Mouse (Mus musculus) left cerebral cortex, adult 2 months (tissue): Measurements from ENCODE around the gene Tdp2. TPM values are rescaled to one million over a fixed set of nuclear protein-coding genes. Genes with fewer than 3 reads are reported as not detected.

ENCODE experiments used
- DNase-seq, 2 experiments: peaks; one replicate each; pipeline ENCODE4 v3.0.0; 2021 to 2022; ENCODE audit warnings: low spot score in 2 of 2, mixed read lengths in 1 of 2; ENCODE audit errors: extremely low spot score in 1 of 2
- H3K27ac ChIP-seq: fragments of 200-600 bp; 2 replicates; pipeline ENCODE4 v1.8.1; 2022
- H3K4me3 ChIP-seq: fragments of 200-600 bp; 2 replicates; pipeline ENCODE4 v1.8.1; 2022
- CTCF ChIP-seq: fragments of 200-600 bp; IDR thresholded peaks from 2 replicates; pipeline ENCODE4 v1.8.1; 2022; ENCODE audit warnings: antibody characterized with exemption, mild to moderate bottlenecking, moderate library complexity
- intact Hi-C: fragments of 180-260 bp; cut with DNase I; formaldehyde crosslinking; loops from one replicate; pipeline ENCODE4 v1.15.1; 2025
- total RNA-seq, 2 experiments: library from RNA; stranded (reverse); gene quantifications; 2 replicates each; pipeline ENCODE4 v1.2.3; 2021

Gene Tdp2
- total RNA-seq, 2 experiments from 2014 or later = 18.8 to 20.7 TPM

DNA sequence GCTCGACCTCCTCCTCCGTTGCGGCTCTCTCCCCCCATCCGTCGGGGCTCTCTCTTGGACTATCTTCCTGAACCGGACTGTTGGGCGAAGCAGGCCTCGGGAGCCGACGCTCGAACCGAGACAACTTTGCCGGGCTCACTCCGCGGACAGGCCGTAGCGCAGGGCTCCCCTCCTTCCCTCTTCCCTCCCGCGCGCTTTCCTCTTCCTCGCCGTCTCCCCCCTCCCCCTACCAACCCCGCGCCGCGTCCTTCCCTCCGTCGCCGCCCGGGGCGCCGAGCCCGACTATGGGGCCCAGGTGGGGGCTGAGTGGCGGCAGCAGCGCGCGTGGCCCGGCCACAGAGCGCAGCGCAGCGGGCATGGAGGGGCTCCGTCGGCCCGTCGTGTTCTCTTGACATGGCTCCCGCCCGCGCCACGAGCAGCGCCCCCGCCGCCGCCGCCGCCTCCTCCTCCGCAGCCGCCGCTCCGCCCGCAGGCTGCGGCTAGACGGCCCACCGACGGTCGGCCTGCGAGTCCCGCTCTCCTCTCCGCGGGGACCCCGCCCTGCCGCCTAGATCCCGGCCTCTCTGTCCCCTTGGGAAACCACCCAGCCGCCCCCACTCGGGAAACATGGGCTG lies 30.1 kb upstream of the Tdp2 start, which contains the start of gene BC005537:
Gene BC005537 (plus strand): TSS at position 350 of the 614 bp plus-strand sequence.
- TF ChIP-seq CTCF = peak; percentile 13
- intact Hi-C loops = no loop called here
- DNase-seq = peak; percentile 43 to 53
- Histone ChIP-seq H3K27ac (peak within 1 kb of the TSS; percentile 99), H3K4me3 (peak within 1 kb of the TSS; percentile 99)

DNA sequence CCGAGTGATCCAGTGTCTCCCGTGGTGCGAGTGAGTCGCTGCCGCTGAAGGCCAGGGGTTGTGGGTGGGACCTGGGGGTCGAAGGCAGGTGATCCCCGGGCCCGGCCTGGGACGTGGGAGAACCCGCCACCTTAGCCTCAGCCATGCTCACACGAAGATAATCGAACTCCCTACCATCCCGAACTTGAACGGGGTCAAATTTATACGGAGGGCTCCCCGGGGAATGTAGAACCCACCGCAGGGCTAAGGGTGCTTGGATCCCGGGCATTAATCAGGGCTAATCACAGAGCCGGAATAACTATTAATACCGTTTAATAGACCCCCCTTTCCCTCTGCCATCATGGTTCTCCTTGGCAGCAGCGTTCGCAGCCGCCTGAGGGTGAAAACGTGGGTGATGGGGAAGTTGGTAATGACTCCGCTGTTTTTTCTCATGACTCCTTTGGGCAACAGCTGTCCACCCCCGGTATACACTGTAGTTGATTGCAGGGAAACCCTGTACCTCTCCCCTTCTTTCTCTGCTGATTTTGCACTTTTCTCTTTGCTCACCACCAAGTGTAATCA lies 29.3 kb upstream of the Tdp2 start:
- peak; percentile 22 to 31 for DNase-seq
- intact Hi-C loops = no loop called here
- Histone ChIP-seq H3K4me3 (peak overlapping the region; percentile 99), H3K27ac (peak overlapping the region; percentile 99)
- TF ChIP-seq CTCF = no peak

DNA sequence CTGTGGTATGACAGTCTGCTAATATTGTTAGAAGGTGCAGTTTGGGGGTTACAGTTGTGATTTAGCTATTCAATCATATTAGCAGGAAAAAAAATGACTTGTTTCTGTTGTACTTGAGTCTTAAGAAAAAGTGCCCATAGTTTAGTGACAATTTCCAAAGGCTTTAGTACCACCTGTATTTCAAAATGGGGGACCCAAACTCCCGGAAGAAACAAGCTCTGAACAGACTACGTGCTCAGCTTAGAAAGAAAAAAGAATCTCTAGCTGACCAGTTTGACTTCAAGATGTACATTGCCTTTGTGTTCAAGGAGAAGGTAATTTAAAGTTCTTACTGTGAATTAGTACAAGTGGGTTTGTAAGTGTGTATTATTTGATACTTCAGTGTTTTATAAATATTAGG lies 28.3 kb upstream of the Tdp2 start:
- Histone ChIP-seq H3K27ac (no peak overlapping the region), H3K4me3 (peak overlapping the region; percentile 99)
- no peak for DNase-seq
- intact Hi-C loops = no loop called here
- no peak for TF ChIP-seq CTCF

DNA sequence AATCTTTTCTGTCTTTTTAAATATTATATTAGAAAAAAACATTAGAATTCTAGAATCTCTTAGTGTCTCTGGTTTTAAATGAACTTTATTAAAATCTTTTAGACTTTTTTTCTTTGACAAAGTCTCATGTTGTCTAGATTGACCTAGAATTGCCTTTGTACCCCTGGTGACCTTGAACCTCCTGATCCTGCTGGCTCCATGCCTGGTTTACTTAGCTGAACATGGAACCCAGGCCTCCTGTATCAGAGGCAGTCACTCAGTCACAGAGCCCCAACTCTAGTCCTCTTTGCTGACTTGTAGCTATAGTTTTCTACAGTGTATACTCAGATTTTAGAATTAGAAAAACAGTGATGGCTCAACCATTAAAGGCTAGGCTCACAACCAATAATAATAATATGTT lies 25.4 kb upstream of the Tdp2 start:
- DNase-seq = no peak
- Histone ChIP-seq H3K27ac (no peak overlapping the region), H3K4me3 (no peak overlapping the region)
- no peak for TF ChIP-seq CTCF
- intact Hi-C loops = no loop called here

DNA sequence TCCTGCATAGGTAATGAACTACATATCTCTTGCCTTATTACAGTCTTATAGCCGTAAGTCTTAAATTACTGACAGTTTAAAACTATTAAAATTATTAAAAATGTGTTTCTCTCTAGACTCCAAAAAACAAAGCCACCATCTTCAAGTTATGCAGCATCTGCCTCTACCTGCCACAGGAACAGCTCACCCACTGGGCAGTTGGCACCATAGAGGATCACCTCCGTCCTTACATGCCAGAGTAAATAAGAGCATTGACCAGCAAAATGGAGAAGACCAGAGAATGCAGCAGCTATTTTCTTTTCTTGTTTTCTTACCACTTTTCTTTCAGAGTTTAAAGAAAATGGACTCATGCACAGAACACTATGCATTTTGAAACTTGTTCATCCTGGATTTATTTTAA lies 19.0 kb upstream of the Tdp2 start:
- no peak for TF ChIP-seq CTCF
- Histone ChIP-seq H3K4me3 (no peak overlapping the region), H3K27ac (no peak overlapping the region)
- DNase-seq = no peak
- intact Hi-C loops = no loop called here

DNA sequence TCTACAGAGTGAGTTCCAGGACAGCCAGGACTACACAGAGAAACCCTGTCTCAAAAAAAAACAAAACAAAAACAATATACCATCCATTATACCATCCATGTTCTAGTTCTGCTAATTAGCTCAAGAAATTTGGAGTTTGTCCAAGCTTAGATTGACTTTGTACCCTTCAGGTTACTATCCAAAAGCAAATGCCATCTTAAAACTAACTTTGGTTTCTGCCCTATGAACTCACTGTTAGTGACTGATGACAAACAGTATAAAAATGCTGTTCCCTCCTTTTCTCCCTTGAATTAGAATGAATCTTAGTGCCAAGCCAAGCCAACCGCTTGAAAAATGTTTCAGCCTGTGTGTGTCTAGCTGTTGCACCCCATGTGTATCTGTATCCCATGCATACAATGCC lies 16.9 kb upstream of the Tdp2 start:
- intact Hi-C loops = no loop called here
- Histone ChIP-seq H3K27ac (no peak overlapping the region), H3K4me3 (no peak overlapping the region)
- DNase-seq = no peak
- no peak for TF ChIP-seq CTCF

DNA sequence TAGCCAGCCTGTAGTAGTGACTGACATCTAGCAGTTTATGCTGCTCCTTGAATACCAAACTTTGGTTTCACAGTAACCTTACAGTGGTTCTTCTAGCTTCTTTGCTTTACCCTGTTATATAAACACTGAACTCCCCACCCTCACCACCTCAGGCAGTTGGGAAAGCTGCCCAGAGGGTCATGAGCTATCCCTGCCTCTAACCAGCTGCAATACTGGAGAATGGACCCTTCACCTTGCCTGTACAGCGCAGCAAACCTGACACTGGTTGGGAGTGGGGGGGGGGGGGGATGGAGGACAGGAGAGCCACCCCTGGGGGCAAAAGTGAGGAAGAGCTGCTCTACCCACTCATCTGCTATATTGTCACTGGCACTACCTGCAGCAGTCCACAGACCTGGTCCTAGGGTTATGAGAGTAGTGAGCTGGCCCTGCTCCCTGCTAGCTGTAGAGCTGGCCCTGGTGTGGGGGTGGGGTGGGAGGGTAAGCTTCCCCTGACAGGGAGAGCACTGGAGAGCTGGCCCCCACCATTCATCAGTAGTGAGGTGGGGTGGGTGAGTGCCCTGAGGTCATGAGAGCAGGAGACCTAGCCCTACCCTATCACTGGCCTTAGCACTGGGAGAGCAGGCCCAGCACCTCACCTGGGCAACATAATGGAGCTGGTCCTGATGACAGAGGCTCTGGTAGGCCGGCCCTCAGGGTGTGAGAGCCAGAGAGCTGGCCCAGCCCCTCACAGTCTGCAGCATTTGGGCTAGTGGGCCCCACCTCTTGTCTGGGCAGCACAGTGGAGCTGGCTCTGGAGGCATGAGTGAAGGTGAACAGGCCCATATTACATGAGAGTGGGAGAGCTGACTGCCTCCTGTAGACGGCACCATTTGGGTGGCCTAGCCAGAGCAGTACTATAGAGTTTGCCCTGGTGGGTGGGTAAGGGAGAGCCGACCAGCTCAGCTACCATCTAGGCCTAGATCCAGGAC lies 15.1 kb upstream of the Tdp2 start:
- H3K4me3 ChIP-seq = no peak overlapping the region
- H3K27ac ChIP-seq = no peak overlapping the region
- TF ChIP-seq CTCF = no peak
- DNase-seq = no peak
- intact Hi-C loops = no loop called here

DNA sequence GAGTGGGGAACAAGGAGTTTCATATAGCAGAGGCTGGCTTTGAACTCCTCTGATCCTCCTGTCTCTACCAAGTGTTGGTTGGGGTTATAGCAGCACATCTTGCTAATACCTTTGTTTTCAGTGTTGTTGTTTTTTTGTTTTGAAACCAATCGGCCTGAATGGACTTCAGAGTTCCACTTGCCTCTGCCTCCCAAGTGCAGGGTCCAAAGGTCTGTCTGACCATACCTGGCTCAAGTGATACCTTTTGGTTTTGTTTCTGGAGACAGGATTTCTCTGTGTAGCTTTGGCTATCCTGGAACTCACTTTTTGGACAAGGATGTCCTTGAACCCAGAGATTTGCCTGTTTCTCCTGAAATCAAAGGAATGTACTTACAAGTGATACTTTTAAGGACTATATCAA lies 11.5 kb upstream of the Tdp2 start:
- DNase-seq = no peak
- Histone ChIP-seq H3K27ac (no peak overlapping the region), H3K4me3 (no peak overlapping the region)
- intact Hi-C loops = no loop called here
- TF ChIP-seq CTCF = no peak

DNA sequence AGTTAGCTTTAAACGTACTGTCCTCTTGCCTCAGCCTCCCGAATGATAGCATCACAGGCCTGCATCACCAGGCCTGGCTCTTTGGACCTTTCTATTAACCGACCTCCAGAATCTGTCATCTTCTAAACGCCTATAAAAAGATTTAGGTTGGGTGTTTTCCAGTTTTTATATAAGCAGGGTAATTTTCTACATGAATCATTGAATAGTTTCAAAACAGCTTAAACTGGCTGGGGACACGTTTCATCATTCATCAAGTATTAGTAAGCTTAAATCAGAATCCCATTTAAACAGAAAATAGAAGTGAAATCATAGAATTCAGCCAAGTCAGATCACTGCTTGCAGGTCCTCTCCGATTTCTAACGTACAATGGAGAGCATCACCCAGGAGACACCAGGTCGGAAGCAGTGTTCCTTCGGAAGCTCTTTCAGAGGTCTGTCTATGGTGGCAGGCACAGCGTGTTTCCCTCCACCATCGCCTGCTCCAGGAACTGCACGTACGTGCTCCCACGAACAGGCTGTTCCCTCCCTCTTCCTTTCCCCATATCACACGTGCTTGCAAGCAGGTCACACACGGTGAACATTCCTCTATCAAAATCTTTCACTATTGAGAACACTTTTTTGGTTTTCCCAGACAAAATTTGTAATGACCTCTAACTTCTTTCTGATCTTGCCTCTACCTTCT lies 8.7 kb upstream of the Tdp2 start:
- H3K4me3 ChIP-seq = no peak overlapping the region
- DNase-seq = peak in 1 of 2 experiments; percentile 11
- intact Hi-C loops = no loop called here
- H3K27ac ChIP-seq = no peak overlapping the region
- TF ChIP-seq CTCF = no peak

DNA sequence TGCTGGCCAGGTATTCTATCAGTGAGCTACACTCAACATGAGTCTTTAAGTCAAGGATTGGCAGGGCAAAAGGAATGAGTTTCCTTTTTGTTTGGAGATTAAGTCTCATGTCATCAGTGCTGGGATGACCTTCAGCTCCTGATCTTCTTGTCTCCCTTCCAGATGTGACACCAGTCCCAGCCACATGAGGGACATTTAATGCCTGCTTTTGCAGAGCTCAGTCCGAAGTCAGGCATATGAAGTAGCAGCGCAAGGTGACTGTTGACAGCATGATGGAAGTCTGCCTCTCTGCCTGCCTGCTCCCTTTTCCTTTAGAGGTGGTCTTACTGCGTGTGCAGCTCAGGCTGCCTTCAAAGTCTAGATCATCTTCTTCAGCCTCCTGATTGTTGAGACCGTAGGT lies 6.8 kb upstream of the Tdp2 start:
- DNase-seq = no peak
- intact Hi-C loops = no loop called here
- Histone ChIP-seq H3K4me3 (no peak overlapping the region), H3K27ac (no peak overlapping the region)
- TF ChIP-seq CTCF = no peak

DNA sequence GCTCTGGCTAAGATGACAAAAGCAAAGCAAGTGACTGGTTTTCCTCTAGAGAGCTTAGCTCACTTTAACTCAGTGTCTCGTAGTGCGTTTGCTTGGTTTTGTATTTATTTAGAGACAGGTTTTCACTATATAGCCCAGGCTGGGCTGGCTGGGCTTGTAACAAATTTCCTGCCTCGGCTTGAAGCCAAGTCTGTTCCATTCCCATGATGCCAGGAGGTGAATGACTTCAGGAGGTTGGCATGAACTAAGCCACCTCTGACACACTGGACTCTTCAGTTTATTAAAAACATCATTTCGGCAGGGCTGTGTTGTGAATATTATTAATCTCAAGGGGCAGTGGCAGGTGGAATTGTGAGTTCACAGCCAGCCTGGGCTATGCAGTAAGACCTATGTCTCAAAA lies 5.9 kb upstream of the Tdp2 start:
- no peak for TF ChIP-seq CTCF
- no peak overlapping the region for H3K4me3 ChIP-seq

DNA sequence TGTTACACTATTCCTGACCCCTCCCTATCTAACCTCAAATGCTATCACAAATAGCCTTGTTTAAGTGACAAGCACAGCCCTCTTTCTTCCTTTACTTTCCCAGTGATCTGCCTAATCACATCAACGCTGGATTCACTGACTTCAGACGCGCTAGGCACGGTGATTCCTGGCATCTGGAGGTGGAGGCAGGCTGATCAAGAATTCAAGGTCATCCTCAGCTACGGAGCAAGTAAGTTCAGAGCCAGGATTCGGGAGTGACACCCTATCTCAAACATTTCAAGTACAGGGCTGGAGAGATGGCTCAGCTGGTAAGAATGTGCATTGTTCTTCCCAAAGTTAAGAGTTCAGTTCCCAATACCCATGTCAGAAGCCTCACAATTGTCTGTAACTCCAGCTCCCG lies 5.4 kb upstream of the Tdp2 start:
- intact Hi-C loops = no loop called here
- H3K4me3 ChIP-seq = no peak overlapping the region

More for the DNA sequence above, 5.9 kb upstream of the Tdp2 start:
- DNase-seq = no peak
- no peak overlapping the region for H3K27ac ChIP-seq
- intact Hi-C loops = no loop called here

More for the DNA sequence above, 5.4 kb upstream of the Tdp2 start:
- no peak overlapping the region for H3K27ac ChIP-seq
- no peak for TF ChIP-seq CTCF
- DNase-seq = no peak
